Mouse (Mus musculus): ENCODE data around the gene Gpd1. TPM values are rescaled to one million over a fixed set of nuclear protein-coding genes. Genes with fewer than 3 reads are reported as not detected.
A peak's percentile ranks its signal among the peaks of the same experiment; 100 is the strongest.
"Not testable (repeated sequence)": the region's sequence is repeated elsewhere in the genome, so short reads cannot be mapped to it uniquely, and the experiment has no call there.

Gene Gpd1
- total RNA-seq, 2 experiments from 2014 or later: 135 to 146 TPM

GRCm38 (mm10) chr15:99723120-99723514 lies 5.8 kb downstream of the Gpd1 start:
- DNase-seq: no peak

- peak; percentile 65 to 66 for DNase-seq
Observed at GRCm38 (mm10) chr15:99723515-99724291, 6.4 kb downstream of the Gpd1 start.

DNA sequence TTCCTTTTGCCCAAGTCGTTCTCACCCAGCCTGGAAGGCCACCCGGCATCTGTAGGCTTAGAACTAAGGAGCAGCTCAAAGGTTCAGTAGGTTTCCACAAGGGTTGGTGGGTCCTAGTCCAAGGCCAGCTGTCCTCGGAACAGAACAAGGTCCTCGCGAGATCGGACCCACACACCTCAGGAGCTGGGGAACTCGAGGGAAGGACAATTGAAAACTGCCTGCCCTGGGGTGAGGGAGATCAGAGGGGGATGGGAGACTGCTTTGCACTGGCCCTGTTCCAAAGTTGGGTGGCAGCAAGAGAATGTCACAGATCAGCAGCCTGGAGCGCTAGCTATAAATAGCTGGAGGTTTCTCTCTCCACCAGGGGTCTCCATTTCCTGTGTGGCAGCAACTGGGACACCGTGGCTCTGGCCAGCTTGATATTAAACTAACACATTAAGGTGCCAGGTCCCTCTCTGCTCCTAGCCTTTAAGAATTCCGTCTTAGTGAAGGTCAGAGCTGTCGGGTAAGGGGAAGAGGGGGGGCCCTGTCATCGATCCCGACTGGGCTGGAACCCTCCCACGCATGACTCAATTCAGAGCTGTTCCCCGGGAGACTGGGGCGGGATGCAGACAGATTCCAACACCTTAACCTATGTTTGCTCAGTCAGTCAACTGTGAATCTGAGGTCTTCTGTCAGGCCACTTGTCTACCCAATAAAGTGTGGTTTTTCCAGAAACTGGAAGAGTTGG lies 7.1 kb downstream of the Gpd1 start:
- DNase-seq: peak; percentile 73 to 75

DNA sequence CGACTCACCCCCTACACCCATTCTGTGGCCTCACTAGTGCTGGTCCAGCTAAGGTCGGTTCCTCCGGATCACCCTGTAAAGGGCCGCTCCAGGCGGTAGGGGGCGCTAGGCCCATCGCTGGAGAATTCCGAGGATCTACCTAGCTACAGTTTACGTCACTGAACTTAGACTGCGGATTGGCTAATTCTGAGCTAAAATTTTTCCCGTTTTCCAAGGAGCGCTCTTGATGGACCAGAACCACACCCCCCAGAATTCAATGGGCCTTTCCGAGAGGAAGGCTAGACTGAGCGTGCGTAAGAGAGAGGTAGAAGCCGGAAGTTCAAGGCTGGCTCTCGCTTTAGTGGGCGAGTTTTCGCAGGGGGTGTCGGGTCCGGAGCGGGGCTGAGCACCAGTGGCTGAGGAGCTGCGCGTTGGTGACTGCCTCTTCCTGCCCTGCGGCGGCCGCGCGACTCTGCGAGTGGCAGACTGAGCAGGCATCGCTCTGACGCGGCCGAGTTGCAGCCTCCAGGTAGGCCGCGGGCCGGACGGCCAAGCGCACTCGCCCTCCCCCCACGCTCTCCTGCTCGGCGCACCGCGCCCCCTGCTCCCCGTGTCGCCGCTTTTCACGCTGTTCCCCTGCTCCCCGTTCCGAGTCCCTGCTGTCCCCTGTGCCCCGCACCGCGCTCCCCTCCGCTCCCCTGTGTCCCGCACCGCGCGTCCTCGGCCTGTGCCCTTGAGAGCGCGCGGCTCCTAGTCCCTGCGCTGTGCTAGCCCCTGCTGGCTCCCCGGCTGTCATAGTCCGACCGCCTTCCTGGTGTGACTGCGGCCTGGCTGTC lies 8.2 kb downstream of the Gpd1 start, which contains the start of gene Cox14:
TSS of gene Cox14 (plus strand) at position 278 of the 815 bp plus-strand sequence.
- peak; percentile 93 to 97 for DNase-seq

DNA sequence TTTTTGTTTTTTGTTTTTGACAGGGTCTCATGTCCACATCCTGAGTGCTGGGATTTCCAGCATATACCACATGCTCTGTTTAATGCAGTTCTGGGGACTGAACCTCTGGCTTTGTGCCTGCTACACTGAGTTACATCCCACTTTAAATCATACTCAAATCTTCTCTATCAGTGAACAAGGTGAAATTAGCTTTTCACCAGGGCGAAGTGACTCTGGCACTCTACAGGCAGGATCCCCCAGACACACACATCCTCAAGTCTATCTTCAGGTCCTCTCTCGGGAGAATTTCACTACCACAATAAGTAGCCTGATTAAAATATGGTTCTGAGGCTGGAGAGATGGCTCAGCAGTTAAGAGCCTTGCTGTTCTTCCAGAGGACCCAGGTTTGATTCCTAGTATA lies 9.2 kb downstream of the Gpd1 start:
- DNase-seq: no peak

- not testable (repeated sequence) for DNase-seq
Observed at GRCm38 (mm10) chr15:99727039-99727438, 9.7 kb downstream of the Gpd1 start.

DNA sequence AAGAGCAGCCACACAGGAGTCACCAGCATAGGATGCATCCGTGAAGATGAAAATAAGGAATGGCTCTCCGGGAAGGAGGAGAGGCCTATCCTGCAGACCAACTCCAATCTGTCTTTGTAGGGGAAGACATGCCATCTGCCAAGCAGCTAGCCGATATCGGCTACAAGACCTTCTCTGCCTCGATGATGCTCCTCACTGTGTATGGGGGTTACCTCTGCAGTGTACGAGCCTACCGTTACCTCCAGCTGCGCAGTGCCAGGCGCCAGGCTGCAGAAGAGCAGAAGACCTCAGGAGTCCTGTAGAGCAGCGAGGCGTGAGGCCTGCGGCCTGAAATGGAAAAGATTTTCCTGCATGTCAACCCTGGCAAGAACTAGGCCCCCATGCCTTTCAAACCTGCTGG lies 10.2 kb downstream of the Gpd1 start:
- no peak for DNase-seq

GRCm38 (mm10) chr15:99728211-99728610 lies 10.9 kb downstream of the Gpd1 start:
- no peak for DNase-seq

GRCm38 (mm10) chr15:99729056-99729783 lies 11.9 kb downstream of the Gpd1 start:
- no peak for DNase-seq

- no peak for DNase-seq
Observed at GRCm38 (mm10) chr15:99731167-99731566, 13.9 kb downstream of the Gpd1 start.

- DNase-seq: no peak
Observed at GRCm38 (mm10) chr15:99731678-99732077, 14.4 kb downstream of the Gpd1 start.

- no peak for DNase-seq
Observed at GRCm38 (mm10) chr15:99733186-99733585, 15.9 kb downstream of the Gpd1 start.

DNA sequence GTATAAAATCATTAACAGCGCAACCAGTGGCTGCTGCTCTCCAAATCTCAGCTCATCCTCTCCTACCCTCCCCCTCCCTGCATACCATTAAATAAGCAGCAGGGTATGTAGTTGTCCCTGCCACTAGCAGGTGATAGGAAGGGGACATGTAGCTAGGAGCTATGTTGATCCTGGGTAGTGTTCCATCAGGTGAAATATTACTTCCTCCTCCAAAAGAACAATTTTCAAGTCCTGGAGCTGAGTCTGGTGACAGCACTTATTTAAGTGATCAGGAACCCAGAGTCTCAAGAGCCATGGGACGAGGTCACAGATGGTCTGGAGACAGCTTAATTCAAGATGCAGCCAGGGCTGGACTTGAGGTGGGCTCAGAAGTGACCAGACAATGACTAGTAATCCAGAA lies 18.3 kb downstream of the Gpd1 start:
- DNase-seq: peak; percentile 100

DNA sequence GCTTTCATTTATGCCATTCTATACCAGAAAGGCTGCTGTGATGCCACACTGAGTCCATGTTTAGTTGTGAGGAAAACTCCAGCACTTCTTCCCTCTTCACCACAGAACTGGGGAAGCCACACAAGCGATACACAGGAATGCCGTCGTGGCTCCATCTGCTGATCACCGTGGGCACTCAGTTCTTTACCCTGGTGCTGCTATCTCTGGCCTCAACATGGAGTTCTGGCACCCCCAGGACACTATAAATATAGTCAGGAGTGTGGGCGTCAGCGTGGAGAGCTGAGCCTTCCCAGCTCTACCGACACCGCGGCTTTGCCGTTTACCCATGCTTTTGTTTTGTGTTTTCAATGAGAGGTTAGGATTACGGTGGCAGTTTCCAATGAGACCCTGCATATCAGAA lies 19.4 kb downstream of the Gpd1 start:
- no peak for DNase-seq

DNA sequence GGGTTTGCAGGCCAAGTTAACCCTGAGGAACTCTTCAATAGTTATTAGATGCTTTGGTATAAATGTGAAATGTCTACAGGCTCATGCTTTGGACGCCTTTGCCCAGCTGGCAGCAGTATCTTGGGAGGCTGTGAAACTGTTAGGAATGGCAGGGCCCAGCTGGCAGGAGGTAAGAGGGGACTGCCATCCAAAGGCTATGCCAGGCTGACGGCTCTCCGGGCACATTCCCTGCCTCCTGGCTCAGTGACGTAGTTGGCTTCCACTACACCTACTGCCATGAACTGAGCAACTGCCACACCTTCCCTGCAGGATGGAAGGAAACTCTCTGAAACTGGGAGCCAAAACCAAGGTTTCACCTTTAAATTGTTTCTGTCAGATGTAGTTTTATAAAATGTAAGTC lies 22.9 kb downstream of the Gpd1 start:
- no peak for DNase-seq

- DNase-seq: peak; percentile 18 to 35
Observed at GRCm38 (mm10) chr15:99754204-99754603, 36.9 kb downstream of the Gpd1 start.

DNA sequence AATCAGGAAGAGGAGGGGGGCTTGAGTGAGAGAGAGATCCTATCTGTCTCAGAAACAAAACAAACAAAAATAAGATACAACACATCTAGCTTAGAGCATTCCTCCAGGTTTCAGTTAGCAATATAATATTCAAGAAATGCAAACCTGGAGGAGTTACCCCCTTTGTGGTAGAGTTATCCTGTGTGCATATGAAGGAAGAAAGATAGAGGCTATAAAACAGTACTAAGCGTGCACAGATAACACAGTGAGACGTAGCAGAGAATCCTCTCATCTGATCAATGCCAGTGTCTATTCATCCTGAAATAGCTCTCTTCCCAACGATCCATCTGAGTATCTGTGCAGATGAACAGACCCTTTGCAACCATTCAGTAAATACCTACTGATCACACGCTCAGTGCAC lies 50.2 kb downstream of the Gpd1 start:
- DNase-seq: no peak

DNA sequence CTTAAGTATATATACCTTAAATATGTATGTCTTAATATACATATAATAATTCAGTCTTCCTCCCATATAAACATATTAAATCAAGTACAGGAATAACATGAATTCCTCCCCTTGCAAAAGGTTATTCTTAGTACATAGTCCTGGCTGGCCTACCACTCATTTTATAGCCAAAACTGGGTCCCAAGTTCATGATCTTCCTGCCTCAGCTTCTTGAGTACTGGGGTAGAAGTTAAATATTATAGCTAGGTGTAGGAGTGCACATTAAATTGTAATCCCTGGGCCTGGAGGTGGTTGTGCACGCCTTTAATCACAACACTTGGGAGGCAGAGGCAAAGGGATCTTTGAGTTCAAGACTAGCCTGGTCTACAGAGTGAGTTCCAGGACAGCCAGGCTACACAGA lies 51.4 kb downstream of the Gpd1 start:
- no peak for DNase-seq

DNA sequence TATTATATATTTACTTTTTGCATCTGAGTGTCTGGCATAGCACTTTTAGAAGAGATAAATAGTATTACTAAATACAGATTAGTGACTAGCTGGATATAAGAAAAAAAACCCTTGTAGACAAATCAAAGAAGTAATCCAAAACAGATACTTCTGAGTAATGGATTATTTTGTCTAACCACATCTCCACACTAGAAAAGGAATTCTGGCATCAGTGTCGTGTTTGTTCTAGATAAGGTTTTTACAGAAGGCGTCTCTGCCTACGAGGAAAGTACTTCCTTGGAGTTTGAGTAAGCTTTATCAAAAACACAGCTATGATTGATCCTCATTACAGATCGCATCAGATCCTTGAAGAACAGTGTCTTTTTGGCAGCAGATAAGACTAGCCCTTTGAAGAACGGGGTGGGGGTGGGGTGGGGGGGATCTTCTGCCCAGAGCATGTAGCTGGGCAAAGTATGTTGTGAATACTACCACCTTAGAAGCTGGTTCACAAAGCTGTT lies 53.7 kb downstream of the Gpd1 start:
- DNase-seq: no peak

GRCm38 (mm10) chr15:99771601-99772276 lies 54.4 kb downstream of the Gpd1 start:
- DNase-seq: peak; percentile 50 to 56

DNA sequence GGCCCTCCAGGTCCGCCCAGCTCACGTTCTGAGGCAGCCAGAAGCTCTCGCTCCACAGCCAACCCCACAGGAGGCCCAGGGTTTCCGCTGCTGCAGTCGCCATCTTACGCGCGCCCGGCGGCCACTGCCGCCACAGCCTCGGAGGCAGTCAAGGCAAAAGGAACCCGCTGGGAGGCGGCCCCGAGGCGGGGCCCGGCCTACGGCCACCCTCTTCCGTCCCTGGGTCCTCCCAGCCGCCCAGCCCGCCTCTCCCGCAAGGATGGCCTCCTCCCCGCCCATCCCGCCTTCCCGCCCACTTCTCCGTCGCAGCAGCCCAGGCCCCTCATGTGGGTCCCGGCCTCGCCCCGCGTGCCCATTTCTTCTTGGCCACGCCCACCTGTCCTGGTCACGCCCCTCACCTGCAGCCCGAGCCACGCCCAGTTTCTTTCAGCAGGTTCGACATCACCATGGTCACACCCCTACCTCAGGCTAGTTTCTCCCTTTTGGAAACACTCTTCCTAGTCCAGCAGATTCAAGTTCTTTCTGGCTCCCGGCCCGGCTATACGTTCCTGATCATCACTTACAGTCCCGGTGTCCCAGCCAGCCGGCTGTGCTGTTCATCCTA lies 55.1 kb downstream of the Gpd1 start:
- DNase-seq: peak; percentile 85

GRCm38 (mm10) chr15:99772881-99772924 lies 55.4 kb downstream of the Gpd1 start, which contains the start of gene Cers5:
TSS of gene Cers5 (minus strand) at chr15:99772885.
- DNase-seq: not testable (repeated sequence)

Data from layer of hippocampus, postnatal 36 days (tissue).